Mouse (Mus musculus) liver, embryonic 16.5 days (tissue): ENCODE measurements around the gene Rac3. TPM values are rescaled to one million over a fixed set of nuclear protein-coding genes. Genes with fewer than 3 reads are reported as not detected.

Source experiments
- ATAC-seq: fragments of 200-750 bp; cut with Nextera tagmentation; 2 replicates; pipeline ENCODE4 v1.8.0; 2017; ENCODE audit warnings: low read depth, mild to moderate bottlenecking, moderate number of reproducible peaks, moderate library complexity
- H3K27ac ChIP-seq: fragments of 300-500 bp; sonication (generic); 2 replicates; pipeline ENCODE4 v1.5.1; 2014; ENCODE audit warnings: mild to moderate bottlenecking, low read length
- H3K27me3 ChIP-seq: fragments of 300-500 bp; sonication (generic); 2 replicates; pipeline ENCODE4 v1.6.1; 2014; ENCODE audit warnings: low read depth, low read length, mixed read lengths; ENCODE audit not compliant: control insufficient read depth, insufficient read depth
- H3K36me3 ChIP-seq: fragments of 300-500 bp; sonication (generic); 2 replicates; pipeline ENCODE4 v1.6.1; 2014; ENCODE audit warnings: mild to moderate bottlenecking; ENCODE audit not compliant: control insufficient read depth, insufficient read depth
- H3K4me1 ChIP-seq: fragments of 300-500 bp; sonication (generic); 2 replicates; pipeline ENCODE4 v1.6.1; 2014; ENCODE audit warnings: low read depth, low read length, mixed read lengths; ENCODE audit not compliant: control insufficient read depth
- H3K4me2 ChIP-seq: fragments of 300-500 bp; sonication (generic); 2 replicates; pipeline ENCODE4 v1.6.1; 2014; ENCODE audit warnings: low read depth, low read length, mixed read lengths
- H3K4me3 ChIP-seq: fragments of 300-500 bp; sonication (generic); 2 replicates; pipeline ENCODE4 v1.5.1; 2014; ENCODE audit warnings: low read depth, mild to moderate bottlenecking, low read length
- H3K9ac ChIP-seq: fragments of 300-500 bp; sonication (generic); 2 replicates; pipeline ENCODE4 v1.6.1; 2014; ENCODE audit warnings: low read depth, low read length
- H3K9me3 ChIP-seq: fragments of 300-500 bp; sonication (generic); replicated peaks from 2 replicates; pipeline ENCODE4 v1.6.1; 2016; ENCODE audit warnings: low read length; ENCODE audit not compliant: control insufficient read depth
- WGBS: fragments of 180-500 bp; shearing (Covaris S2); extraction: QIAGEN DNeasy Blood & Tissue Kit; methylation state at CpG from one replicate; pipeline ENCODE4 v1.1.7; 2014; ENCODE audit not compliant: insufficient replicate concordance; 5-methylcytosine and 5-hydroxymethylcytosine counted together
- polyA plus RNA-seq: library from polyadenylated mRNA; unstranded; fragments of >200 nt; fragmentation: Nextera tagmentation; extraction: Ambion mirVana; gene quantifications from 2 replicates; pipeline ENCODE4 v1.2.1, GENCODE M21; 2015

The Rac3 gene
- polyA plus RNA-seq, 1 experiment from 2014 or later: 0.80 TPM

- H3K27me3 ChIP-seq: no peaks in the 10 kb centered on the region
- no peak overlapping the region for H3K4me3 ChIP-seq
- peaks cover 3% of the 10 kb centered on the region; the same call in 1 of the 2 replicates for H3K4me1 ChIP-seq
- H3K9ac ChIP-seq: no peak overlapping the region
- no peaks in the 10 kb centered on the region for H3K9me3 ChIP-seq
- no peak overlapping the region for H3K4me2 ChIP-seq
- no peak overlapping the region for H3K27ac ChIP-seq
- 0 out of 2 replicates have a peak, but pooled peaks cover 2% of the 10 kb centered on the region for H3K36me3 ChIP-seq
- ATAC-seq: no peak
- 66% methylated on average over 2 of the region's 2 CpGs for WGBS
Measured at GRCm38 (mm10) chr11:120684086-120684485, 37.2 kb upstream of the Rac3 start.

- 71% methylated on average over 2 of the region's 2 CpGs for WGBS
Measured at GRCm38 (mm10) chr11:120684660-120685059, 36.6 kb upstream of the Rac3 start.

GRCm38 (mm10) chr11:120686650-120687272 is 34.5 kb upstream of the Rac3 start:
- H3K4me2 ChIP-seq: no peak overlapping the region
- H3K9me3 ChIP-seq: no peaks in the 10 kb centered on the region
- WGBS: 76% methylated on average over 20 of the region's 20 CpGs
- no peaks in the 10 kb centered on the region for H3K27me3 ChIP-seq
- peaks cover 3% of the 10 kb centered on the region; the same call in 1 of the 2 replicates for H3K4me1 ChIP-seq
- no peak for ATAC-seq
- H3K4me3 ChIP-seq: no peak overlapping the region
- no peak overlapping the region for H3K9ac ChIP-seq
- H3K36me3 ChIP-seq: no peaks in the 10 kb centered on the region
- no peak overlapping the region for H3K27ac ChIP-seq

More at GRCm38 (mm10) chr11:120684660-120685059, 36.6 kb upstream of the Rac3 start:
- no peak overlapping the region for H3K4me3 ChIP-seq
- H3K36me3 ChIP-seq: 0 out of 2 replicates have a peak, but pooled peaks cover 2% of the 10 kb centered on the region
- no peaks in the 10 kb centered on the region for H3K9me3 ChIP-seq
- H3K4me1 ChIP-seq: peaks cover 3% of the 10 kb centered on the region; the same call in 1 of the 2 replicates
- ATAC-seq: no peak
- no peaks in the 10 kb centered on the region for H3K27me3 ChIP-seq
- no peak overlapping the region for H3K27ac ChIP-seq
- H3K9ac ChIP-seq: no peak overlapping the region
- no peak overlapping the region for H3K4me2 ChIP-seq

GRCm38 (mm10) chr11:120689365-120689764 is 31.9 kb upstream of the Rac3 start:
- Histone ChIP-seq H3K36me3 (no peaks in the 10 kb centered on the region), H3K27ac (no peak overlapping the region), H3K4me1 (peaks cover 3% of the 10 kb centered on the region; the same call in 1 of the 2 replicates), H3K9ac (no peak overlapping the region), H3K4me3 (no peak overlapping the region), H3K4me2 (no peak overlapping the region), H3K27me3 (no peaks in the 10 kb centered on the region), H3K9me3 (no peaks in the 10 kb centered on the region)
- ATAC-seq: no peak
- 50% methylated on average over 3 of the region's 3 CpGs for WGBS

- Histone ChIP-seq H3K9me3 (no peaks in the 10 kb centered on the region), H3K27me3 (no peaks in the 10 kb centered on the region), H3K9ac (no peak overlapping the region), H3K4me3 (no peak overlapping the region), H3K4me1 (no peaks in the 10 kb centered on the region), H3K27ac (no peak overlapping the region), H3K36me3 (no peaks in the 10 kb centered on the region; the same call in 1 of the 2 replicates), H3K4me2 (no peak overlapping the region)
- 74% methylated on average over 4 of the region's 4 CpGs for WGBS
- ATAC-seq: no peak
Measured at GRCm38 (mm10) chr11:120692471-120693011, 28.7 kb upstream of the Rac3 start.

GRCm38 (mm10) chr11:120693461-120693860 is 27.8 kb upstream of the Rac3 start:
- Histone ChIP-seq H3K36me3 (no peaks in the 10 kb centered on the region; the same call in 1 of the 2 replicates), H3K9ac (no peak overlapping the region), H3K9me3 (no peaks in the 10 kb centered on the region), H3K27me3 (no peaks in the 10 kb centered on the region), H3K27ac (no peak overlapping the region), H3K4me1 (no peaks in the 10 kb centered on the region), H3K4me2 (no peak overlapping the region), H3K4me3 (no peak overlapping the region)
- no peak for ATAC-seq
- WGBS: 61% methylated on average over 3 of the region's 3 CpGs

- Histone ChIP-seq H3K9ac (no peak overlapping the region), H3K27me3 (no peaks in the 10 kb centered on the region), H3K4me2 (no peak overlapping the region), H3K4me3 (no peak overlapping the region), H3K4me1 (no peaks in the 10 kb centered on the region), H3K27ac (no peak overlapping the region), H3K9me3 (no peaks in the 10 kb centered on the region), H3K36me3 (no peaks in the 10 kb centered on the region; the same call in 1 of the 2 replicates)
- WGBS: 62% methylated on average over 4 of the region's 4 CpGs
- no peak for ATAC-seq
Measured at GRCm38 (mm10) chr11:120695184-120695583, 26.1 kb upstream of the Rac3 start.

- WGBS: 68% methylated on average over 12 of the region's 12 CpGs
- H3K36me3 ChIP-seq: no peaks in the 10 kb centered on the region; the same call in 1 of the 2 replicates
- no peaks in the 10 kb centered on the region for H3K9me3 ChIP-seq
- H3K27me3 ChIP-seq: no peaks in the 10 kb centered on the region
- no peak overlapping the region for H3K4me3 ChIP-seq
- H3K4me2 ChIP-seq: no peak overlapping the region
- ATAC-seq: no peak
- no peak overlapping the region for H3K27ac ChIP-seq
- no peaks in the 10 kb centered on the region for H3K4me1 ChIP-seq
- H3K9ac ChIP-seq: no peak overlapping the region
Measured at GRCm38 (mm10) chr11:120695641-120696040, 25.6 kb upstream of the Rac3 start.

- no peak for ATAC-seq
Measured at GRCm38 (mm10) chr11:120696568-120696967, 24.7 kb upstream of the Rac3 start.

More at GRCm38 (mm10) chr11:120696568-120696967, 24.7 kb upstream of the Rac3 start:
- Histone ChIP-seq H3K9me3 (no peaks in the 10 kb centered on the region), H3K4me1 (no peaks in the 10 kb centered on the region), H3K36me3 (no peaks in the 10 kb centered on the region; the same call in 1 of the 2 replicates), H3K27me3 (no peaks in the 10 kb centered on the region), H3K4me2 (no peak overlapping the region), H3K4me3 (no peak overlapping the region), H3K9ac (no peak overlapping the region), H3K27ac (no peak overlapping the region)
- WGBS: 80% methylated on average over 6 of the region's 6 CpGs
